Mouse (Mus musculus): ENCODE measurements around the gene Srsf7. TPM values are rescaled to one million over a fixed set of nuclear protein-coding genes. Genes with fewer than 3 reads are reported as not detected.

The Srsf7 gene
- polyA plus RNA-seq, 1 experiment from 2014 or later, result 422 TPM

GRCm38 (mm10) chr17:80152767-80153630 is 54.1 kb downstream of the Srsf7 start:
- TF ChIP-seq CTCF (IDR thresholded peaks at IDR 0.05; ENCODE audit: low read depth), result no peak
- Histone ChIP-seq H3K9me3 (replicated peaks; ENCODE audit: low read length) (no peaks in the 10 kb centered on the region), H3K4me3 (replicated peaks; ENCODE audit: low read depth, low read length) (no peak overlapping the region), H3K4me2 (ENCODE audit: low read length) (no peak overlapping the region), H3K27ac (no peak overlapping the region), H3K27me3 (ENCODE audit: insufficient read depth, low read length) (no peaks in the 10 kb centered on the region), H3K4me1 (replicated peaks; ENCODE audit: insufficient read depth, low read length) (peaks cover 8% of the 10 kb centered on the region; the same call in 1 of the 2 replicates), H3K9ac (ENCODE audit: low read depth, low read length) (no peak overlapping the region), H3K36me3 (ENCODE audit: insufficient read depth, low read length) (no peaks in the 10 kb centered on the region)
- no peak for DNase-seq (ENCODE audit: low spot score)
- 62% methylated on average over 12 of the region's 12 CpGs for WGBS
- no peak for ATAC-seq (replicated peaks; ENCODE audit: low FRiP score, low read depth)

DNA sequence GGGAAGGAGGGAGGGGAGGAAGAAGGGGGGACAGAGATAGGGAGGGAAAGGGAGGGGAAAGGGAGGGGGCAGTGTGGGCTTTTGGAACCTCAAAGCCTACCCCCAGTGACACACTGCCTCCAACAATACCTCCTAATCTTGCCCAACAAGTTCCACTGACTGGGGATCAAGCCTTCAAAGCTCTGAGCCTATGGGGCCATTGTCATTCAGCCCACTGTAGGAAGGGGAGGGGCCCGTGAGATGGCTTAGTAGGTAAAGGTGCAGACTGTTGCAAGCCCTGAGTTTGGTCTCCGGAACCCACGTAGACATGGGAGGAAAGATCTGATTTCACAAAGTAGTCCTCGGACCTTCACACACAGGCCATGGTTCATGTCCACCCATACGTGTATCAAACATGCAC is 55.8 kb downstream of the Srsf7 start:
- 40% methylated on average over 5 of the region's 5 CpGs for WGBS

More for the DNA sequence above, 55.8 kb downstream of the Srsf7 start:
- TF ChIP-seq CTCF (IDR thresholded peaks at IDR 0.05; ENCODE audit: low read depth), result no peak
- no peak; the same call in 1 of the 2 replicates for ATAC-seq (replicated peaks; ENCODE audit: low FRiP score, low read depth)
- no peaks in the 10 kb centered on the region for H3K36me3 ChIP-seq (ENCODE audit: insufficient read depth, low read length)
- no peak overlapping the region for H3K9ac ChIP-seq (ENCODE audit: low read depth, low read length)
- H3K4me3 ChIP-seq (replicated peaks; ENCODE audit: low read depth, low read length), result no peak overlapping the region
- no peaks in the 10 kb centered on the region for H3K9me3 ChIP-seq (replicated peaks; ENCODE audit: low read length)
- H3K27me3 ChIP-seq (ENCODE audit: insufficient read depth, low read length), result no peaks in the 10 kb centered on the region
- H3K27ac ChIP-seq, result no peak overlapping the region
- H3K4me1 ChIP-seq (replicated peaks; ENCODE audit: insufficient read depth, low read length), result peaks cover 8% of the 10 kb centered on the region; the same call in 1 of the 2 replicates
- no peak overlapping the region for H3K4me2 ChIP-seq (ENCODE audit: low read length)
- no peak for DNase-seq (ENCODE audit: low spot score)

Other genes with a start within 250 kb of the Srsf7 start
- gene Hnrnpll, start 145.0 kb downstream of the Srsf7 start, polyA plus RNA-seq (2015; fragmentation: Nextera tagmentation; extraction: Ambion mirVana), result 42.2 and 48.0 TPM in 2 replicates
- 25.4 and 29.7 TPM in 2 replicates for gene Galm, start 79.8 kb downstream of the Srsf7 start, polyA plus RNA-seq (2015; fragmentation: Nextera tagmentation; extraction: Ambion mirVana)
- gene Ttc39d, start 153 bp upstream of the Srsf7 start, polyA plus RNA-seq (2015; fragmentation: Nextera tagmentation; extraction: Ambion mirVana), result not detected in 2 replicates
- 29.7 and 32.1 TPM in 2 replicates for gene Gemin6, start 17.1 kb upstream of the Srsf7 start, polyA plus RNA-seq (2015; fragmentation: Nextera tagmentation; extraction: Ambion mirVana)
- 38.8 and 41.6 TPM in 2 replicates for gene Morn2, start 82.9 kb upstream of the Srsf7 start, polyA plus RNA-seq (2015; fragmentation: Nextera tagmentation; extraction: Ambion mirVana)
- 7.9 and 8.0 TPM in 2 replicates for gene Dhx57, start 83.2 kb upstream of the Srsf7 start, polyA plus RNA-seq (2015; fragmentation: Nextera tagmentation; extraction: Ambion mirVana)
- 1.4 and 2.3 TPM in 2 replicates for gene Arhgef33, start 100.1 kb upstream of the Srsf7 start, polyA plus RNA-seq (2015; fragmentation: Nextera tagmentation; extraction: Ambion mirVana)
- 2.6 and 2.8 TPM in 2 replicates for gene Gm10190, start 166.2 kb upstream of the Srsf7 start, polyA plus RNA-seq (2015; fragmentation: Nextera tagmentation; extraction: Ambion mirVana)